Mouse (Mus musculus): Measurements from ENCODE around the gene Khnyn.

Khnyn gene

DNA sequence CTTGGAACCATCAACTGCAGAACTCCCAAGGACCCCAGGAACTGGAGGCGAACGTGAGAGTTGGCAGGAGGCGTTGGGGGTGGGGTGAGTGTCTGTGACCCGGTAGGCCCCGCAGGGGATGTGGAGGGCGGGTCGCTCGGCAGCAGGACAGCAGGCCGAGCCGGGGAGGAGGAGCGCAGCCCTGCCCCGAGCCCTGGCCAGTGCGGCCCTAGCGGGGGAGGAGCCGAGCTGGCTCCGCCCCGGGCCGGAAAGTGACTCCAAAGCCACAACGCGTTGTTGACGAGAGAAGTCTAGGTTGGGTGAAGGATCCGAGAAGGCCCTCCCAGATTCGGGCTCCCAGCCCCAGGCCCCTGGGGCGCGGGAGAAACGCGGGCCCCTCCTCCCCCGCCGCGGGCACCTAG is at the start of gene Khnyn:
Gene Khnyn (plus strand): TSS at position 235 of the 401 bp plus-strand sequence.
- peak; percentile 87 for DNase-seq (ENCODE audit: low spot score)

DNA sequence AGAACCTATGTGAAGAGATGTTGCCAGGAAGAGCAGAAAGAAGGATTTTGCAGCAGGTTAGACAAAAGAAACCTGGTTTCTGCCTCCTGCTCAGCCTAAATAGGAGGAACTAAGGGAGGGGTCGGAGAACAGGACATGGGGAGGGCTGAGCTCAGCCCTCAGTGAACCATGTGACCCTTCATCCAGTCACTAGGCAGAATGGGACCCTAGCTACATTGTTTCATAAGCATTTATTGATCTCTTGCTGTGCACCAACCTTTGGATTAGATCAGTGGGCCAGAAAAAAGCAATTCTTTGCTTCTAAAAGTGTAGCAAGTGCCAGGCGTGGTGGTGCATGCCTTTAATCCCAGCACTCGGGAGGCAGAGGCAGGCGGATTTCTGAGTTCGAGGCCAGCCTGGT is 46.4 kb upstream of the Khnyn start:
- no peak for DNase-seq (ENCODE audit: low spot score)

DNA sequence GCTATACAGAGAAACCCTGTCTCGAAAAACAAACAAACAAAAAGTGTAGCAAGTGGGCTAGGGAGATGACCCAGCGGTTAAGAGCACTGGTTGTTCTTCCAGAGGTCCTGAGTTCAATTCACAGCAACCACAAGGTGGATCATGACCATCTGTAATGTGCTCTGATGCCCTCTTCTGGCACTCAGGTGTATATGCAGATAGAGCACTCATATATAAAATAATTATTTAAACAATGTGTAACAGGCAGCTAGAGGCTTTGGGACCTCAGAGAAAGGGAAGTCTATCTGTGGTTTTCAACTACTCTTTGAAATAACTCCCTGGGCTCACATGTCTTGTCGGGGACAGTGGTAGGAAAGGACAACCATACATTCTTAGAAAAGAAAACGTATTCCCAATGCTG is 46.0 kb upstream of the Khnyn start:
- no peak for DNase-seq (ENCODE audit: low spot score)

DNA sequence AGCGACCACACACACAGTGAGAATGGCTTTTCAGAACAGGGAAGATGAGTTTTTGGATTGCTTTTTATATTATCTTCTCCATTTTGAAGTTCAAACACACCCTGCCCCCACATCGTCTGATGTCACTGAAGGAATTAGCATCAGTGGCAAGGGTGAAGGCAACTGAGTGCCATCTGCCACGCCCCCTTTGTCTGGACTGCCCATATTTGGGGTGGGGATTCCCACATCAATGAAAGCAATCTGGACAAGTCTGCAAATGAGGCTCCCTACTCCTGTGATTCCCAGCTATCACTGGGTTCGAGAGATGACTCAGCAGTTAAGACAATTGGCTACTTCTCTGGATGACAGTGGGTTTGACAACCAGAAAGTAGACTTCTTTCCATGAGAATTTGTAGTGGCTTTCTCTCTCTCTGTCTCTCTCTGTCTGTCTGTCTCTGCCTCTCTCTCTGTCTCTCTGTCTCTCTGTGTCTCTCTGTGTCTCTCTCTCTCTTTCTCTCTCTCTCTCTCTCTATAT is 43.8 kb upstream of the Khnyn start:
- no peak for DNase-seq (ENCODE audit: low spot score)

DNA sequence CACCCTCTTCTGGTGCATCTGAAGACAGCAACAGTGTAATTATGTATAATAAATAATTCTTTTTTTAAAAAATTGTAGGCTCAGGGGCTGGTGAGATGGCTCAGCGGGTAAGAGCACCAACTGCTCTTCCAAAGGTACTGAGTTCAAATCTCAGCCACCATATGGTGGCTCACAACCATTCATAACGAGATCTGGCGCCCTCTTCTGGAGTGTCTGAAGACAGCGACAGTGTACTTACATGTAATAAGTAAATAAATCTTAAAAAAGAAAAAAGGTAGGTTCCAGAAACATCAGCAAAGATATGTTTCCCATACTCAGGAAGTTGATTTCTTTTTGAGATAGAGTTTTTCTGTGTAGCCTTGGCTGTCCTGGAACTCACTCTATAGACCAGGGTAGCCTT is 42.0 kb upstream of the Khnyn start:
- DNase-seq (ENCODE audit: low spot score) = no peak

DNA sequence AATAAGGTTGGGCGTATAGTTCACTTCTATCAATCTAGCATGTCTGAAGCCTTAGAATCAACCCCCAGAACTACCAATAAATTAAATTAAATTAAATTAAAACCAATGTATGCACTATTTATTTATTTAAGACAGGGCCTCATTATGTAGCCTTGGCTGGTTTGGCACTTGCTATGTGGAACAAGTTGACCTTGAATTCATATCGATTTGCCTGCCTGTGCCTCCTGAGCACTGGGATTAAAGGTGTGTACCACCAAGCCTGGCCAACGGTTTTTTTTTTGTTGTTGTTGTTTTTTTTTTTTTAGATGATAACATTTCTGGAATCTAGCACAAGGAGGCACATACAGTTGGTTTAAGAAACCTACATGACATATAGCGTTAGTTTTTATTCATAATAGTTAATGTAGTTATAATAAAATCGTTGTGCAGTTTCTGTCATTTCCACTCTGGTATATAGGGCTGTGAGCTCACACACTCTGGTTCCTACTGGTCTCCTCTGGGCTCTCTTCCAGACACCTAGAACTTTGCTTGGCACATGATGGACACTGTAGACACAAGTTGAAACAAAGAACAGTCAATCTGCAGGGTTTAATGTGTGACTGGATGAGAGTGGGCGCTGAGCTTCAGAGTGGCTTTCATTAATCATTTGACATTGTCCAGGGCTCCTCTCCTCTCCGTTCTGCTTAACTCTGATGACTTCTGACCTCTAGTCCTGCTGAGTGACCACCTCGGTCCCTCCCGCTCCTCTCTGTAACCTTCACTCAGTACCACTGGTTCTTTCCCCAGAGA is 39.0 kb upstream of the Khnyn start:
- no peak for DNase-seq (ENCODE audit: low spot score)

DNA sequence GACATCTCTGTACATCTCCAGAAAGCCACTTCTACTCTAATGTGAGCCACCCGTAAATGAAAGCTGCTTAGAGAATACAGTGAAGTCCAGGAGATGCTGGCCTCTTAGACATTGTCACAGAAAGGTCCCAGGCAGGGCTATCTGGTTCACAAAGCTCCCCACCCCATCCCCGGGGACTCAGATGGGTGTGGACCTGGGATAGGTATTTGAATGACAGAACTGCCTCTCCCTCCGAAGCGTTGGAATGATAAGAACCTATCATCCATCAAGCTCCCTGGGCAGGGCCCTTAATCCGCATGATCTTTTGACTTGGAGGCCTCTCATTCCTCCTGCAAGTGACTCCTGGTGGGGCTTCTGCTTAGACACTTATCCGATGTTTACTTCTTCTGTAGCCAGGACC is 33.9 kb upstream of the Khnyn start:
- no peak for DNase-seq (ENCODE audit: low spot score)

DNA sequence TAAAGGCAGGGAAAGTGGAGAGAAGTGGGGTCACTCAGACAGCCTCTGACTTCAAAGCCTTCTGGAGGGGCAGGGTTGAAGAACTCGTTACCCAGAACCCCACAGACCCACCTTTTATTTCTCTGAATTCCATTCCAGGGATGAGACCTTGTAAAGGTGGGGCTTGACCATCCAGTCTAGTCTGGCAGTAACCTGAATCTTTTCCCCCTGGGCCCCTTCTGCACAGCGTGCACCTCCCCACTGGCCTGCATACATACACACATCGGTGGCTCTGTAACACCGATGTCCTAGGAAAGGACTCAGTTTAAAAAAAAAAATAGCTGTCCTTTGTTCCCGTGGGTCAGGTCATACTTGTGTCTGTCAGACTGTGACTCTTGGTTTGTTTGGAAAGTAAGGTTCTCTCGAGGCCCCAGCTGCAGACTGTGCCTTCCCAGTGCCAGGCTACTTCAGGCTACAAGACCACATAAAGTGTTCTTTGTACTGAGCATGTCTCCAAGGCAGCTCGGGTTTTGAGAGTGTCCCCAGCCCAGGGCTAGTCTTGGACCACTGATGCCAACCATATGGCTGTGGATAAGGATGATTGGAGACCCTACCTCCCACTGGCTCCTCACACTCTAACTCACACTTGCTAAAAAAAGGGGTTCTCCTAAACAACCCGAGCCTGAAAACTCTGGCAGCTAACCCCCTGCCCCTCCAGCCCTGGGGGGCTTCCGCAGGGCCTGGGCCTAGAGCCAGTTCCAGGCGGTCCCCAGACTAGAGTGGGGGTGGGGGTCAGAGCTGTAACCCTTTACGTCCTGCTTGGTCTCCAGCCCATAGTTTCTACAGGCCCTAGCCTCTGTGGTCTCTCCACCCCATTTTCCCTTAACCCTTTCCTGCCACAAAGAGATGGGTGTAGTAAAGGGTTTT is 31.8 kb upstream of the Khnyn start:
- DNase-seq (ENCODE audit: low spot score) = no peak

DNA sequence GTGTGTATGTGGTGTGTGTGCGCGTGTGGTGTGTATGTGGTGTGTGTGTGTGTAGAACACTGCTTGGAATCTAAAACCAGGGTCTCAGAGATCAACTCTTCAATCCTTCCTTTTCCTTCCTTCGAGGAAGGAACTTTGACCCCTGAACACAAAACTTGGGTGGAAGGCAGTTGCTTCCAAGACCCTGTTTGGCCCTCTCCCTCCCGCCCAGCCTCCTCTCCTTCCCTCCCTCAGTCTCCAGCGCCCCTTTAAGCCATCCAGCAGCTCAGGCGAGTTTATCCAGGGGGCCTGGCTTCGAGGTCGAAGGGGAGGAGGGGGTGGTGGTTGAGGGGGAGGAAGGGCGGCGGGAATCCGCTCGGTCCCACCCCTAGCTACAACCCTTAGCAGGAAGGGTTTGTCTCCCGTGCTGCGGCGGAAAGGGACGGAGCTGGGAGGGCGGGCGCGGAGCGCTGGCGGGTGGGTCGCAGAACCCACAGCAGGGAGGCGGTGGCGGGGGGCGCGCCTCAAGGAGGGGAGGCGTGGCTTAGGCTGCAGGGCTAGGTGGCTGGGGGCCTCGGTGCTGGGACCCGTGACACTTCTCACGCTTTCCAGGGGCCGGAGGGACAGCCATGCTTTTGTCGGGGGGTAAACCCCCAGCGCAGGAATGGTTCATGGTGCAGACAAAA is 31.0 kb upstream of the Khnyn start, which contains the start of gene Nynrin:
Gene Nynrin (plus strand): TSS at position 390 of the 665 bp plus-strand sequence.
- DNase-seq (ENCODE audit: low spot score) = peak; percentile 62

DNA sequence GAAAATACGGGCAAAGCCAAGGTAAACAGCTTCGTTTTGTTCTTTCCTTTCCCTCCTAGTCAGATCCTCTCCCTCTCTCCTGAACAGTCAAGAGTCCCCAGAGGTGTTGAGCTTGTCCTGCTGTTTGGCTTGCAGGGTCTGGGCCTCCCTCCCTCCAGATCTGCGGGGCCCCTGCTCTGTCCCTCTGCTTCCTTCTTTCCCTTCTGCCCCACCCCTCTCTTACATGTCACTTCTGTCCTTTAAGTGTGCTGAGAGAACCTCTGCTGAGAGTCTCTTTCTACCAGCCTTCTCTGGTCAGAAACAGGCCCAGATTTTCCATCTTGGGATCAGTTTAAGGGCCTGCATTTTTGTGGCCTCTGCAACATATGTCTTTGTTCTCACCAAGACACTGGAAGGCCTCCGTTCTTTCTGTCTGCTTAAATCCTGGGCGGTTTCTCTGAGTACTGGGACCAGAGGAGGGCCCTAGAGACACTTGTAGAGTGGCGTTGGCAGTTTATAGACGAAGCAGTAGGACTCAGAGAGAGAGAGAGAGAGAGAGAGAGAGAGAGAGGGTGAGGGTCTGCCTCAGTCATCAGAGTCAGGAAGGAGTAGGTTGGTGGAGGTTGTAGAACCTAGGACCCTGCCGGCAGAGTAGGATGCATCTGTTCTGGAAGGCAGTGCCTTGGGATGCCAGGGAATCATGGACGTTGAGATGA is 30.2 kb upstream of the Khnyn start:
- no peak for DNase-seq (ENCODE audit: low spot score)

DNA sequence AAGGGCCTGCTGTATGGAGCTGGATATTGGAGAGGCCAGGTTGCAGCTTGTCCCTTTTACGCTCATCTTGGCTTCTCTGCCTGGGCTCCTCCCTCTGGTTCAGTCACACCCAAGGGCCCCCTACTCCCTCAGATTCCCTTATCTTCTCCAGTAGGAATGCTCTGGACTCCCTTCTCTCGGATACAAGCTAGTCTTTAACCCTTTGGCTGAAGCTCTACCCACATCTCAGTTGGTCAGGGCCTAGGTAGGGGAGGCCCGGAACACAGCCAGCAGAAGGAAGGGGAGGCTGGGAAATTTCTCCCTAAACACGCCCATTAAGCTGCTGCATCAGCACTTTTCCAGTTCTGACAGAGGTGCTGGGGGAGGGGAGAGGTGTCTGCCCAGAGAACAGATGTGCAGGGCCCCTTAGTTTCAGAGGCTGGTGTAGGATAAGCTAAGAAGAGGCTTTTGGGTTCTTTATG is 29.6 kb upstream of the Khnyn start:
- peak; percentile 45 for DNase-seq (ENCODE audit: low spot score)

DNA sequence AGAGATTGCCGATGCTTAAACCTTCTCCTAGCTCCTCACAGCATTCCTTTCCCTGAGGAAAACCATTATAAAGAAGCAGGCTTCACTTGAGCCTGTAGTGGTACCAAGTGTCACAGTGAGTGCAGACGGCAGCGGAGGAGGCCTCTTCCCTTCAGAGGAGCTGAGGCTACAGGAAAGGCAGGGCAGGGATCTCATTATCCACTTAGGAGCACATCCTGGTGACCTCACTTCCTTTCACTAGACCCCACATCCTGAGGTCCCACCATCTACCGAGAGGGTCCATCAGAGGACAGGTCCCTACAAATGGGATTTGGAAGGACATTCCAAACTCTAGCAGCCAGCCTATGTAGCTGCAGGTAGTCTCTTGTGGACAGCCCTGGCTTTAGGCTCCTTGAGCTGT is 27.2 kb upstream of the Khnyn start:
- DNase-seq (ENCODE audit: low spot score) = no peak

DNA sequence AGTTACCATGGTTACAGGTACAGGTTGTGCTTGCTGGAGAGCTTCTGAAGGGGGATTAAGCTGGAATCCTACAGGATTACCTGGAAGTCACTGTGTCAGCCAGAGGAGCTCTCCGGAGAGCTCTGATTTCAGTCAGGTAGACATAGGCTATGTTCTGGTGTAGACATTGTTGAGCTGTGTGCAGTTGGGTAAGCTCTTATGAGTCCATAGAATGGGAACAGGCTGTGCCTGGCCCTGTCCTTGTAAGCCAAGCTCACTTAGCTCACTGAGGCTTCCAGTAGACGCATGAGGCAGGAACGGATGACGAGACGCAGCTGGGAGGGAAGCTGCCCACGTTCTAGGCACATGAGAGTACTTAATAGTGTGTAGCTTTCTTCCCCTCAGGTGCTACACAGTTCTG is 22.6 kb upstream of the Khnyn start:
- peak; percentile 46 for DNase-seq (ENCODE audit: low spot score)

DNA sequence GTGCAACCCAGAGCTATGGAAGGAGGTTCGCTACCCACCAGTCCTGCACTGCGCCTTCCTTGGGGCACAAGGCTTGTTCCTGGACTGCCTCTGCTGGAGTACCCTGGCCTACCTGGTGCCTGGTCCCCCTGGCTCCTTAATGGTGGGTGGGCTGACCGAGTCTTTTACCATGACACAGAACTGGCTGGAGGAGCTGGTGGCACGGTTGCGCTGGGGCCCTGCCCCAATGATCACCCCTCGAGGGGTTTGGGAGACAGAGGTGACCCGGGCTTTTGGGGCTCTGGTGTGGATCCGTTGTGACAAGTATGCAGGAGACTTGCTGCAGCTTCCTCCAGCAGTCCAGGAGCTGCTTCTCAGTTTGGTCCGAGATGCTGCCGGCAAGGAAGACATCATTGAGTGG is 21.8 kb upstream of the Khnyn start:
- DNase-seq (ENCODE audit: low spot score) = no peak

DNA sequence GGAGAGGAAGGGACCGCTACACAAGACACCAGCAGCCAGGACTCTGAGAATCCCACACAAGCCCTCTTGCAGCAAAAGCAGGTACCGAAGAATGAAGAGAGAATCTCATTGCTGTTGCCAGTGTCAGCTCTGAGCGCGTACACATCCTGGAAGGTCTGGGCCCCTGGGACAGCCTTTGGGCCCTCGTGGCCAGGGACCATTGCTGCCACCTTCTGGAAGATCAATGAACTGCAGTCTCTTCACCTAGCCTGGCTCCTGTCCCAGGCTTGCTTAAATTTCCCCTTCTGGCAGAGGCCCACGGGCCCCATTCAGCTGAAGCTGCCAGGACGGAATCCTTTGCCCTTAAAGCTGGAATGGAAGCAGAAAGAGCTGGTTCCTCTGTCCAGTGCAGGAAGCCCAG is 21.0 kb upstream of the Khnyn start:
- DNase-seq (ENCODE audit: low spot score) = peak; percentile 79

DNA sequence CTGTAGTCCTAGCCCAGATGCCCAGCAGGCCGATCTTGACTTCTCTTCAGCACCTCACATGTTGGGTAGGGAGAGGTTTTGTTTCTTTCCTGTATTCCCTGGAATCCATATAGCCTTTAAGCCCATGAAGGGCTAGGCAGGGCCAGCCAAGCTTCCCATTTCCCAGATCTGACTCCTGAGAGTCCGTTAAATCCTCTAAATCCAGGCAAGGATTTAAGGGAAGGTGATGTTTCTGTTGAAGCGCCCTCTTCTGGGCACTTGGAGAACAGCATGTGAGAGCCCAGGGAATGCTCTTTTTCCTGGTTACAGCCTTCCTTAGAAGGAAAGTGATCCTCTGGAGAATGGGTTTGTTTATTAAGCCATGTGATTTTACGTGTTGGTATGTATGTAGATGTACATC is 17.8 kb upstream of the Khnyn start:
- DNase-seq (ENCODE audit: low spot score) = no peak

DNA sequence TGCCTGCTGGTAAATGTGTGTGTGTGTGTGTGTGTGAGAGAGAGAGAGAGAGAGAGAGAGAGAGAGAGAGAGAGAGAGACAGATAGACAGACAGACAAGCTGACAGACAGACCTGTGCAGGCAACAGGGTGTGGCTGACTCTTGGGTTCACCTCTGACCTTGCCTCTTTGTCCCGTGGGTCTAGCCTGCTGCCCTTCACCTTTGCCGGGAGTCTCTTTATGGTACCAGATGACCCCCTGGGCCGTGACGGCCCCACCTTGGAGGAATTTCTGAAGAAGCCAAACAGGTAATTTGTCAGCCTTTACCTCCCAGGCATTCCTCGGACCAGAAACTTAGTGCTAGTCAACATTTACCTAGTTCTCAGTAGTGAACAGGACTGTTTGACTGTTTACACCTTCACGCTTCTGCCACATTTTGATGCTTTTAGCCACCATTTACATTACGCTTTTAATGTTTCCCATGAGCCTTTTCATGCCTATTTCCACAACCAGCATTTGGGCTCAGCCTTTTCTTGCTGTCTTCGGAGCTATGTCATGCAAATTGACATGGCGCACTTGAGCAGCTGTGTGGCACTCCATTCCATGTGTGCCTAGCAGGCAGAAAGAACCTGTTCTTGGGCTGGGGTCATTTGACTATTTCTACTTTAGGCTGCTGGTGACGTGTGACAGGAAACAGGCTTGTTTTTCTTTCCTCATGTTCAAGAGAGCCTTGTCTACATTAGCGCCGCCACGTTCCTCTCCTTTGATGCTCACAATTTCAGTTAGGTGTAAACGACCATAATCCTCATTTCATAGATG is 16.3 kb upstream of the Khnyn start:
- no peak for DNase-seq (ENCODE audit: low spot score)

DNA sequence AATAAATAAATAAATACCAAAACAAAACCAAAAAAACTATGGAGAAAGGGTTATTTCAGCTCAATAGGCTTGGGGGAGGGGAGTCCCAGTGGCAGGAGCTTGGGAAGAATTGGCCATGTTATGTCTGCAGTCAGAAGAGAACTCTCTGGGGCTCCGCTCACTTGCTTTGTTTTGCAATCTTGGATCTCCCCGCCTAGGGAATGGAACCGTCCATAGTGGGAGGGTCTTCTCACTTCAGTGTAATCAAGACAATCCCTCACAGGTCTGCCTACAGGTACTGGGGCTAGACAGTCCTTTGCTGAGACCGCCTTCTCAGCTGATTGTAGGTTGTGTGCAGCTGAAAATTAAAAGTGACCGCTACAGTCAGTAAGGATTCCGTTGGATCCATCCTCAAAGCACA is 15.2 kb upstream of the Khnyn start:
- DNase-seq (ENCODE audit: low spot score) = no peak

DNA sequence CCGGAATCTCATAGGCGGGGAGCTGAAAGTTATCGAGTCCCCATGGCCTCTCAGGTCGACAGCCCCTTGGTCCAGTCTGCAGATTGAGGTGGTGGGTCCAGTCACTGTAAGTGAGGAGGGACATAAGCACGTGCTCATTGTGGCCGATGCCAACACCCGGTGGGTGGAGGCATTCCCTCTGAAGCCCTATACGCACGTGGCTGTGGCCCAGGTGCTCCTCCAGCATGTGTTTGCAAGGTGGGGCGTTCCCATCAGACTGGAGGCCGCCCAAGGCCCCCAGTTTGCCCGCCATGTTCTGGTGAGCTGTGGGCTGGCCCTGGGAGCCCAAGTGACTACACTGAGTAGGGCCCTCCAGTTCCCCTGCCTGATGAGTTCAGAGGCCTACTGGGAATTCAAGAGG is 12.7 kb upstream of the Khnyn start:
- DNase-seq (ENCODE audit: low spot score) = no peak

DNA sequence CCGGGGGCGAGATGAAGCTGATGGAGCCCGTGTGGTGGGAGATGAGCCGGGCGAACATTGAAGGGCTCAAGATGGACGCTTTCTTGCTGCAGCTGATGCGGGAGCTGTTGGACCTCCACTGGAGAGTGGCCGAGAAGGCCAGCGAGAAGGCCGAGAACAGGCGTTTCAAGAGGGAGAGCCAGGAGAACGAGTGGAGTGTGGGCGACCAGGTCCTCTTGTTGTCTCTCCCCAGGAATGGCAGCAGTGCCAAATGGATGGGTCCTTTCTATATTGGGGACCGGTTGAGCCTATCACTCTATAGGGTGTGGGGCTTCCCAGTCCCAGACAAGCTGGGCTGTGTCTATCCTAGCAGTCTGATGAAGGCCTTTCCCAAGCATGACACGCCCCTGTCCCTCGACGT is 12.2 kb upstream of the Khnyn start:
- no peak for DNase-seq (ENCODE audit: low spot score)

DNA sequence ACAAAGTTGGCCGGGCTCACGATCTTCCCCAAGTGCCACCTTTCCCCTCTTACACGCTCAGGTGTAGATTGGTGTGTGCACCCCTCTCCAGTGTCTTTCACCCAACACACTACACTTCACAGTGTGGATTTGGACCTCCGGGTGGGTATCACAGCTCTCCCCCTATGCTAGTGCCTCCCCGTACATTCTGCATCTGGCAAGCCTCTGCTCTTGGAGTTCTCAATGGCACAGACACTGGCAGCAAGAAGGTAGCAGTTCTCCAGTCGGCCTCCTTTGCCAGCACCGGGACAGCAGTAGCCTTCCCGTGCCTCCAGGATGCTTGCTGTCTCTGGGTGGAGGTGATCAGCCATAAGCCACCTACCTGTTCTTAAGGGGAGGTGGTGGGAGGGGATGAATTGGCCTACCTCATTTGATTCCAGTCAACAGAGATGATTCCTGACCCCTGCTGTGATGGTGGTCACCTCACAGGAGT is 11.5 kb upstream of the Khnyn start:
- DNase-seq (ENCODE audit: low spot score) = no peak

Measured in testis, postnatal 14 days (tissue).